Mouse (Mus musculus): ENCODE measurements around the gene Tmem185a. TPM values are rescaled to one million over a fixed set of nuclear protein-coding genes. Genes with fewer than 3 reads are reported as not detected.

Gene Tmem185a
- polyA plus RNA-seq (2014; fragmentation: Illumina TruSeq; extraction: RNeasy Lipid Tissue Mini Kit (QIAGEN cat#74804); ENCODE audit: low read depth, low replicate concordance): 28.5 TPM

DNA sequence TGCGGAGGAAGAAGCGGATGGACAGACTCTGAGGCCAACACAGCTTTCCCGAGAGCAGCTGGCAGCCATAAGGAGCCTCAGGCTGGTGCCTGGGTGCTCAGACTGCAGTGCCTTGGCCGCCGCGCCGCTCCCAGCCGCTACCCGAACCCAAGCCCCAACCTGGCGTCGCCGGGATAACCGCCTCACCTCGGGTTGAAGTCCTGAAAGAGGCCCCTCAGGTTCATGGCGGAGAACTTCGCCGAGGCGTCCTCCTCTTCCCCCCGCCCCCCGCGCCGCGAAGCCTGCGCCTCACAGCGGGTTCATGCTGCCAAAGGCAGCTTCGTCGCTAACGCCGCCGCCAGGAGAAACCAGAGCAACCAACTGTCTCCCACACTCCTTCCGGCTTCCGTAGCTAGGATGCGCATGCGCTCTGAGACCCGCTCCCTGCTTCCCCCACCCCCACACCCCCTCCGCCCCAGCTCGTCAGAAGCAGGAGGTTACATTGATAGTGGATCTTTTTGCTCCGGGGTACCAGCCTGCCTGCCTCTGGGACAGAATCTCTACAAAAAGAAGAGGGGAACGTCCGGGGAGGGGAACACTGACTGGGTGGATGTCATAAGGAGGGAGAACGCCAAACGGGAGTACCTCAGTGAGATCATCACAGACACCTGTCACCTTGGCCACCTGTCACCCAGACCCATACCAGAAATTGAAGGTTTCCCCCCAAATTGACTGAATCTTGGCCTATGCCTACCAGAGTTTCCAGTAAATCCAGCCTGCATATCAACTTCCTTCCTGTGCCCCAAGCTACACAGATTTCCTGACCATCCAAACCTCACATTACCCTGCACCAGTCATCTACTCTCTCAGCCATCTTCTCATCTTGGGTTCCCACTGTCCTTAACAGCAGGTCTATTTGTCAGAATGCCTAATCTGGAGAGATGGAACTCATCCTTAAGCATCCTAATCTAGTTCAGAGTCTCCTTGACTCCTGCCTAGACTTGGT is at the start of gene Tmem185a:
TSS of gene Tmem185a (minus strand) at position 389 of the 985 bp plus-strand sequence.

Other genes starting within 250 kb of the Tmem185a start
- gene Ids, start 112.1 kb downstream of the Tmem185a start, polyA plus RNA-seq (2014; fragmentation: Illumina TruSeq; extraction: RNeasy Lipid Tissue Mini Kit (QIAGEN cat#74804); ENCODE audit: low read depth, low replicate concordance): 20.3 TPM
- 26.0 TPM for gene 1110012L19Rik, start 91.3 kb downstream of the Tmem185a start, polyA plus RNA-seq (2014; fragmentation: Illumina TruSeq; extraction: RNeasy Lipid Tissue Mini Kit (QIAGEN cat#74804); ENCODE audit: low read depth, low replicate concordance)